Mouse (Mus musculus) splenic B cell, adult 2 months (primary cell): Measurements from ENCODE around the gene Ndufs4.

Experiments used
- DNase-seq: peaks from one replicate; pipeline ENCODE4 v3.0.0-alpha.2; 2011; ENCODE audit warnings: low read depth, low spot score
- H3K27me3 ChIP-seq: 2 replicates; pipeline ENCODE4 v1.6.1; 2012; ENCODE audit warnings: mild to moderate bottlenecking, low read length, moderate library complexity, mixed read lengths; ENCODE audit not compliant: control insufficient read depth, poor library complexity, insufficient read depth, severe bottlenecking
- H3K36me3 ChIP-seq: 2 replicates; pipeline ENCODE4 v1.6.1; 2012; ENCODE audit warnings: mild to moderate bottlenecking, low read length, moderate library complexity, mixed read lengths; ENCODE audit not compliant: control insufficient read depth, poor library complexity, insufficient read depth, severe bottlenecking

The Ndufs4 gene

GRCm38 (mm10) chr13:114388211-114388965, at the start of gene Ndufs4:
Gene Ndufs4, minus strand, starts transcription at chr13:114388258.
- H3K27me3 ChIP-seq, result no peaks in the 10 kb centered on the region; the same call in 1 of the 2 replicates

GRCm38 (mm10) chr13:114432491-114432890, 44.4 kb upstream of the Ndufs4 start:
- H3K36me3 ChIP-seq, result no peaks in the 10 kb centered on the region
- DNase-seq, result no peak
- no peaks in the 10 kb centered on the region for H3K27me3 ChIP-seq

More at GRCm38 (mm10) chr13:114388211-114388965, at the start of gene Ndufs4:
- no peak for DNase-seq
- no peaks in the 10 kb centered on the region for H3K36me3 ChIP-seq

- no peak for DNase-seq
- Histone ChIP-seq H3K36me3 (no peaks in the 10 kb centered on the region), H3K27me3 (no peaks in the 10 kb centered on the region)
These were observed 37.2 kb upstream of the Ndufs4 start for GRCm38 (mm10) chr13:114425230-114425629.

GRCm38 (mm10) chr13:114420235-114420634, 32.2 kb upstream of the Ndufs4 start:
- H3K27me3 ChIP-seq, result no peaks in the 10 kb centered on the region
- no peak for DNase-seq
- no peaks in the 10 kb centered on the region for H3K36me3 ChIP-seq

- no peak for DNase-seq
- Histone ChIP-seq H3K27me3 (no peaks in the 10 kb centered on the region), H3K36me3 (no peaks in the 10 kb centered on the region)
These were observed 31.3 kb upstream of the Ndufs4 start for GRCm38 (mm10) chr13:114419364-114419763.

GRCm38 (mm10) chr13:114412326-114412725, 24.3 kb upstream of the Ndufs4 start:
- no peak for DNase-seq
- no peaks in the 10 kb centered on the region for H3K27me3 ChIP-seq
- H3K36me3 ChIP-seq, result no peaks in the 10 kb centered on the region

GRCm38 (mm10) chr13:114406866-114407265, 18.8 kb upstream of the Ndufs4 start:
- Histone ChIP-seq H3K36me3 (no peaks in the 10 kb centered on the region), H3K27me3 (no peaks in the 10 kb centered on the region)
- no peak for DNase-seq

GRCm38 (mm10) chr13:114406424-114406823, 18.4 kb upstream of the Ndufs4 start:
- no peaks in the 10 kb centered on the region for H3K36me3 ChIP-seq
- no peak for DNase-seq

GRCm38 (mm10) chr13:114405100-114405715, 17.1 kb upstream of the Ndufs4 start:
- DNase-seq, result no peak
- Histone ChIP-seq H3K36me3 (no peaks in the 10 kb centered on the region), H3K27me3 (no peaks in the 10 kb centered on the region)

More at GRCm38 (mm10) chr13:114406424-114406823, 18.4 kb upstream of the Ndufs4 start:
- no peaks in the 10 kb centered on the region for H3K27me3 ChIP-seq

- DNase-seq, result no peak
- H3K27me3 ChIP-seq, result no peaks in the 10 kb centered on the region
- no peaks in the 10 kb centered on the region for H3K36me3 ChIP-seq
These were observed 10.8 kb upstream of the Ndufs4 start for GRCm38 (mm10) chr13:114398906-114399305.

- DNase-seq, result no peak
These were observed 9.2 kb upstream of the Ndufs4 start for GRCm38 (mm10) chr13:114397281-114397680.

GRCm38 (mm10) chr13:114396863-114397262, 8.8 kb upstream of the Ndufs4 start:
- H3K36me3 ChIP-seq, result no peaks in the 10 kb centered on the region
- DNase-seq, result no peak
- H3K27me3 ChIP-seq, result no peaks in the 10 kb centered on the region

More at GRCm38 (mm10) chr13:114397281-114397680, 9.2 kb upstream of the Ndufs4 start:
- H3K27me3 ChIP-seq, result no peaks in the 10 kb centered on the region
- H3K36me3 ChIP-seq, result no peaks in the 10 kb centered on the region

GRCm38 (mm10) chr13:114394784-114395183, 6.7 kb upstream of the Ndufs4 start:
- H3K36me3 ChIP-seq, result no peaks in the 10 kb centered on the region
- no peaks in the 10 kb centered on the region for H3K27me3 ChIP-seq
- DNase-seq, result no peak

GRCm38 (mm10) chr13:114392501-114392900, 4.4 kb upstream of the Ndufs4 start:
- no peak for DNase-seq
- Histone ChIP-seq H3K27me3 (no peaks in the 10 kb centered on the region; the same call in 1 of the 2 replicates), H3K36me3 (no peaks in the 10 kb centered on the region)

GRCm38 (mm10) chr13:114387521-114388171, 412 bp downstream of the Ndufs4 start:
- Histone ChIP-seq H3K27me3 (no peaks in the 10 kb centered on the region; the same call in 1 of the 2 replicates), H3K36me3 (no peaks in the 10 kb centered on the region)
- peak; percentile 93 for DNase-seq
